Mouse (Mus musculus) MEL (cell line): ENCODE results near the gene Pdss2. TPM values are rescaled to one million over a fixed set of nuclear protein-coding genes. Genes with fewer than 3 reads are reported as not detected.

Experiments used
- DNase-seq: peaks from one replicate; pipeline ENCODE4 v3.0.0; 2011; ENCODE audit warnings: low read depth, low spot score
- H3K27ac ChIP-seq: 2 replicates; pipeline ENCODE4 v1.5.1; 2012; ENCODE audit warnings: low read depth, mild to moderate bottlenecking, control low read depth, low read length, moderate library complexity; ENCODE audit not compliant: control insufficient read depth
- H3K27me3 ChIP-seq, 2 experiments: fragments of 150-350 bp in 1 of 2; sonication (generic) in 1 of 2; 2 replicates each; pipeline ENCODE4 v1.6.1; 2012; ENCODE audit warnings: low read length in 2 of 2, mild to moderate bottlenecking in 2 of 2, improper control_type of control experiment in 1 of 2, moderate library complexity in 1 of 2; ENCODE audit not compliant: insufficient read depth in 2 of 2, control insufficient read depth in 1 of 2
- H3K36me3 ChIP-seq, 2 experiments: 2 replicates each; pipeline ENCODE4 v1.6.1; 2012 to 2014; ENCODE audit warnings: low read length in 2 of 2, improper control_type of control experiment in 1 of 2, inconsistent platforms in 1 of 2, mild to moderate bottlenecking in 1 of 2; ENCODE audit not compliant: insufficient read depth in 2 of 2, control insufficient read depth in 1 of 2
- H3K4me1 ChIP-seq, 2 experiments: fragments of 150-350 bp in 1 of 2; sonication (generic) in 1 of 2; 2 replicates each; pipeline ENCODE4 v1.6.1; 2012; ENCODE audit warnings: low read length in 2 of 2, improper control_type of control experiment in 1 of 2, mild to moderate bottlenecking in 1 of 2; ENCODE audit not compliant: insufficient read depth in 2 of 2, control insufficient read depth in 1 of 2
- H3K4me3 ChIP-seq, 2 experiments: fragments of 150-350 bp in 1 of 2; sonication (generic) in 1 of 2; 2 replicates each; pipeline ENCODE4 v1.5.1; 2012; ENCODE audit warnings: low read depth in 2 of 2, low read length in 2 of 2, mild to moderate bottlenecking in 2 of 2, moderate library complexity in 2 of 2, control low read depth in 1 of 2, improper control_type of control experiment in 1 of 2; ENCODE audit not compliant: control insufficient read depth in 1 of 2, insufficient read depth in 1 of 2
- H3K79me2 ChIP-seq: 2 replicates; pipeline ENCODE4 v1.6.1; 2012; ENCODE audit warnings: mild to moderate bottlenecking, low read length, moderate library complexity; ENCODE audit not compliant: control insufficient read depth, poor library complexity, insufficient read depth
- H3K9ac ChIP-seq: 2 replicates; pipeline ENCODE4 v1.6.1; 2012; ENCODE audit warnings: low read depth, mild to moderate bottlenecking, control low read depth, low read length, moderate library complexity; ENCODE audit not compliant: control insufficient read depth, poor library complexity, severe bottlenecking
- H3K9me3 ChIP-seq: fragments of 150-350 bp; sonication (generic); replicated peaks from 2 replicates; pipeline ENCODE4 v1.6.1; 2012; ENCODE audit warnings: mild to moderate bottlenecking, low read length, improper control_type of control experiment, moderate library complexity; ENCODE audit not compliant: insufficient read depth
- BHLHE40 ChIP-seq: IDR thresholded peaks from 2 replicates; pipeline ENCODE4 v1.6.1; 2012; ENCODE audit warnings: low read depth, mild to moderate bottlenecking, inconsistent platforms, low read length, improper control_type of control experiment, borderline replicate concordance
- CHD2 ChIP-seq: IDR thresholded peaks from 2 replicates; pipeline ENCODE4 v1.6.1; 2011; ENCODE audit warnings: low read length, improper control_type of control experiment
- E2F4 ChIP-seq: IDR thresholded peaks from 2 replicates; pipeline ENCODE4 v1.6.1; 2011; ENCODE audit warnings: low read depth, low read length, improper control_type of control experiment, borderline replicate concordance
- EP300 ChIP-seq, 2 experiments: IDR thresholded peaks; 2 replicates each; pipeline ENCODE4 v1.6.1; 2011; ENCODE audit warnings: improper control_type of control experiment in 2 of 2, low read length in 2 of 2, low read depth in 1 of 2, mild to moderate bottlenecking in 1 of 2
- ETS1 ChIP-seq: IDR thresholded peaks from 2 replicates; pipeline ENCODE4 v1.6.1; 2012; ENCODE audit warnings: low read depth, mild to moderate bottlenecking, inconsistent platforms, low read length, improper control_type of control experiment, moderate library complexity
- HCFC1 ChIP-seq: IDR thresholded peaks from 2 replicates; pipeline ENCODE4 v1.6.1; 2012; ENCODE audit warnings: low read depth, mild to moderate bottlenecking, inconsistent platforms, low read length, improper control_type of control experiment, moderate library complexity
- JUND ChIP-seq: IDR thresholded peaks from 2 replicates; pipeline ENCODE4 v1.6.1; 2011; ENCODE audit warnings: low read depth, mild to moderate bottlenecking, improper control_type of control experiment, low read length
- KAT2A ChIP-seq: conservative IDR thresholded peaks from 2 replicates; pipeline ENCODE4 v1.6.1; 2012; ENCODE audit warnings: low read depth, low read length, improper control_type of control experiment, inconsistent platforms
- MAX ChIP-seq: IDR thresholded peaks from 2 replicates; pipeline ENCODE4 v1.6.1; 2011; ENCODE audit warnings: low read length, improper control_type of control experiment
- MYB ChIP-seq: IDR thresholded peaks from 2 replicates; pipeline ENCODE4 v1.6.1; 2011; ENCODE audit warnings: mild to moderate bottlenecking, low read depth, low read length, improper control_type of control experiment
- POLR2AphosphoS5 ChIP-seq: IDR thresholded peaks from 2 replicates; pipeline ENCODE4 v1.6.1; 2012; ENCODE audit warnings: low read depth, borderline replicate concordance, mild to moderate bottlenecking, inconsistent platforms, low read length, moderate library complexity, mixed read lengths
- SMC3 ChIP-seq: IDR thresholded peaks from 2 replicates; pipeline ENCODE4 v1.6.1; 2011; ENCODE audit warnings: low read depth, low read length, improper control_type of control experiment
- TAL1 ChIP-seq: IDR thresholded peaks from 2 replicates; pipeline ENCODE4 v1.6.1; 2012; ENCODE audit warnings: mild to moderate bottlenecking, inconsistent platforms, low read length, moderate library complexity, mixed read lengths
- TCF12 ChIP-seq: IDR thresholded peaks from 2 replicates; pipeline ENCODE4 v1.6.1; 2014; ENCODE audit warnings: low read depth, mild to moderate bottlenecking, inconsistent platforms, low read length, improper control_type of control experiment, moderate library complexity
- USF2 ChIP-seq, 2 experiments: IDR thresholded peaks; 2 replicates each; pipeline ENCODE4 v1.6.1; 2011 to 2012; ENCODE audit warnings: improper control_type of control experiment in 2 of 2, low read length in 2 of 2, borderline replicate concordance in 1 of 2, inconsistent platforms in 1 of 2, low read depth in 1 of 2, mild to moderate bottlenecking in 1 of 2; ENCODE audit not compliant: insufficient read depth in 1 of 2
- ZC3H11A ChIP-seq: IDR thresholded peaks from 2 replicates; pipeline ENCODE4 v1.6.1; 2012; ENCODE audit warnings: low read depth, mild to moderate bottlenecking, inconsistent platforms, low read length, improper control_type of control experiment
- ZNF384 ChIP-seq: IDR thresholded peaks from 2 replicates; pipeline ENCODE4 v1.6.1; 2012; ENCODE audit warnings: low read depth, mild to moderate bottlenecking, inconsistent platforms, low read length, improper control_type of control experiment
- polyA plus RNA-seq, 2 experiments: library from polyadenylated mRNA; stranded (reverse) in 1 of 2; unstranded in 1 of 2; fragments of >175 nt in 1 of 2; fragments of >200 nt in 1 of 2; gene quantifications; 2 replicates each; pipeline versions ENCODE4 v1.2.1 to v1.2.4; 2012; ENCODE audit warnings: low replicate concordance in 2 of 2, low read depth in 1 of 2; ENCODE audit not compliant: insufficient read length in 2 of 2, insufficient read depth in 1 of 2, missing spikeins in 1 of 2
- total RNA-seq: library from RNA; depleted of rRNA; stranded (reverse); fragments of 300-350 nt; gene quantifications from 2 replicates; pipeline ENCODE4 v1.2.3, GENCODE M21; 2012

Gene Pdss2
- total and polyA plus RNA-seq, 3 experiments, result 14.3 to 14.8 TPM; not detected in 1

DNA sequence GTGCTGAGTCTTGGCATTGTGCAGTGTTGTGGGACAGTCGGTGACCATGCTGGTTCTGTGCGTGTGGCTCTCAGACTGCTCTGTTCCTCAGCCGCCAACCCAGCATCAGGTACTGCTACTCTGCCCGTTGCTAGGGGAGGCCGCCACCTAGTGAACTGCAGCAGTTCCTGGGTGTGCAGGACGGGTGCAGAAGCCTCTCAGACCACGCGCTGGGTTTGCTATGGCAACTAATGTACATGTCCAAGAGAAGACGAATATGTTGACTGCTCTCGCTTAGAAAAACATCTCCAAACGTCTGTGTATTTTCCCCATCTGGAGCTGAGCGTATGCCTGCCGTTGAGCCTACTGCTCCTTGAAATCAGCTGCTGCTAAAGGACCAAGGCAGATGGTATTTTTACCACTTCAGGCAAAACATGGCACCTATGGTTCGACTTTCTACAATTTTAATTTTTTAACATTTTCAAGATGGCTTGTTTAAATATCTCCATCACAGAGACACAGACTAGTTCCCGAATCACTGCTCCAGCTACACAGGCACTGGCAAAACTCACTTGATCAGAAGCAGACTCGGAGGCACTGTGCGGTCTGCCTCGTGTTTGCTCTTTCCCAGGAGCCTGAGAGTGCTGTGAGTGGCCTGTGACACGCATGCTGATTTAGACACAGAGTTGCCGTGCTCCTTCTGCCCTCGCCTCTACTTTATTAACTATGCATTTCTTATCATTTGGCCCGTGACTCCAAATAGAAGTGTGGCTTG is 199.6 kb downstream of the Pdss2 start:
- Histone ChIP-seq H3K4me3 (no peak overlapping the region), H3K27ac (no peak overlapping the region), H3K9ac (no peak overlapping the region), H3K4me1 (peaks cover 0 to 5% of the 10 kb centered on the region in 2 experiments; a peak in 1 of 4 replicates), H3K36me3 (no peaks in the 10 kb centered on the region), H3K27me3 (no peaks in the 10 kb centered on the region), H3K9me3 (no peaks in the 10 kb centered on the region), H3K79me2 (no peaks in the 10 kb centered on the region)
- TF ChIP-seq KAT2A (no peak), MAX (no peak), SMC3 (no peak), ZNF384 (no peak), ETS1 (no peak), USF2 (IDR thresholded peaks at IDR 0.05; ENCODE audit: borderline replicate concordance in 1 of 2, insufficient read depth in 1 of 2, low read depth in 1 of 2, low read length in 2 of 2) (no peak), TCF12 (no peak), E2F4 (no peak), POLR2AphosphoS5 (no peak), EP300 (IDR thresholded peaks at IDR 0.05; ENCODE audit: low read depth in 1 of 2, low read length in 2 of 2) (no peak), TAL1 (no peak), MYB (no peak), ZC3H11A (no peak), HCFC1 (no peak), CHD2 (no peak)
- no peak for DNase-seq

DNA sequence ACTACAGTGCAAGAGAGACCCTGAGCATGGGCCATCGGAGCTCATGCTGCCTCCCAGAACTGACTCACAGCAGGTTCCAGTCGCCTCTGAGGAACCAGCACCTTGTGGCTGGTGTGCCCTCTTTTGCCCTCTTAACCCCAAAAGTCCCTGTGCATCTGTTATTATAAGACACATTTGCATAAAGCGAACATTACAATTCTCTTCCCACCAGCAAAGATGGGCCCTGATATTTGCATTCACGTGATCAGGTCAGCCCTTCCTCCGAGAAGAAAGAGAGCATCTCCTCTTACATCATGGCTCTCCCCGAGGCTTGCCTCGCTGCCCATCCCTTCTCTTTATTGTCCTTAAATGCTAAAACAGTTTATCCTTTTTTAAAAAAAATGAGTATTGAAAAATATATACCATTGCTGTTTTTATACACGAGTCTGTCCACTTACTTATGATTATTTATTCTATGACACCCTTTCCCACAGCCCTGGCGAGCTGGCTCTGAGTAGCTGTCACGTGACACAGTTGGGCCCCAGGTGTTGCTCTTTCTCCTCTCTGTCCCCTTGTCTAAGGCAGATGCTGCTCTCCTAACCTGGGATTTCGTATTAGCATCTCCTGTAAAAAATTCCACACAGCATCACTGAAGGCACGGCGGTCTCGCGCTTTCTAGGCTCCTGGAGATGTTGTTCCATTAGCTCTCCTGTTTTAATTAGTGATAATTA is 200.9 kb downstream of the Pdss2 start:
- Histone ChIP-seq H3K27ac (no peak overlapping the region), H3K9me3 (no peaks in the 10 kb centered on the region), H3K4me3 (no peak overlapping the region), H3K36me3 (no peaks in the 10 kb centered on the region), H3K27me3 (no peaks in the 10 kb centered on the region), H3K79me2 (no peaks in the 10 kb centered on the region), H3K9ac (no peak overlapping the region), H3K4me1 (peaks cover 0 to 5% of the 10 kb centered on the region in 2 experiments; a peak in 1 of 4 replicates)
- TF ChIP-seq BHLHE40, result no peak
- no peak for TF ChIP-seq JUND
- TF ChIP-seq, all 39 proteins: peak for 0
- no peak for DNase-seq
